Mouse (Mus musculus): ENCODE results near the gene Fras1. TPM values are rescaled to one million over a fixed set of nuclear protein-coding genes. Genes with fewer than 3 reads are reported as not detected.
A peak's percentile ranks its signal among the peaks of the same experiment; 100 is the strongest.

Fras1 gene
- polyA plus RNA-seq, 1 experiment = 9.0 TPM

GRCm38 (mm10) chr5:96402555-96402954 lies 28.8 kb downstream of the Fras1 start:
- no peak for DNase-seq (ENCODE audit: extremely low spot score in 1 of 2, low spot score in 1 of 2)

- DNase-seq (ENCODE audit: extremely low spot score in 1 of 2, low spot score in 1 of 2) = no peak
These were observed 31.5 kb downstream of the Fras1 start for GRCm38 (mm10) chr5:96405139-96405842.

DNA sequence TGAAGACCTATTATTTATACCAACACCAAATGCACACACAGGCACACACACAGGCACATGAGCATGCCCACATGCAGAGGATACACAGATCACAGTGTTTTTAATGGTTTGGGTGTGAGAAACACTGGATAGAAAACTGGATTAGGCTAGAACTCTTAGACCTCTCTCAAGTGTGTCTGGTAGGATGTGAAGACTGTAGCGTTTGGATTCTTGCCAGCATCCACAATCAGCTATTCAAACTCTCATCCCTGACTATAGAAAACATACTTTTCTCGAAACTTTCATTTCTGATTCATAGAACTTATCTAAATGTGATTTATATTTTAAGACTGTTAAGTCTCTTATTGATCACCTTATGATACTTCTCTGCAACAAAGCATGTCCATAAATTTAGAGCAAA lies 34.5 kb downstream of the Fras1 start:
- DNase-seq (ENCODE audit: extremely low spot score in 1 of 2, low spot score in 1 of 2) = no peak

GRCm38 (mm10) chr5:96412754-96413394 lies 39.1 kb downstream of the Fras1 start:
- DNase-seq (ENCODE audit: extremely low spot score in 1 of 2, low spot score in 1 of 2) = no peak

GRCm38 (mm10) chr5:96417121-96417520 lies 43.4 kb downstream of the Fras1 start:
- DNase-seq (ENCODE audit: extremely low spot score in 1 of 2, low spot score in 1 of 2) = peak in 1 of 2 experiments; percentile 15

DNA sequence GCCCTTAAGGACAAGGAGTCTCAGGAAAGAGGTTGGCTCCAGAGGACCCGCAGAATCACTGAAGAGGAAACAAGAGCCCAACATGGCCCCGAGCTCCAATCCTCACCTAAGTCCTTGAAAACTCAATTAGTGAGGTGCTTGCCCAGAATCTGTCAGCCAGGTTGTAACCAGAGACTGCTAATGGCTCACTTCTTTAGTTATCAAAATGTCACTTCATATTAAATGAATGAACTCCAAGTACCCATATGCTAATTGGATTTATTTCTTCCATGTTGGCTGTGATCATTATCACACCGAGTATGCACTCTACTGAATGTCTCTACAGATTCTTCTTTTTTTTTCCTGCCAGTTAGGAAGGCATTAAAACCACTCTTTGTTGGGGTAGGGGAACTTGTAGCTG lies 47.8 kb downstream of the Fras1 start:
- DNase-seq (ENCODE audit: extremely low spot score in 1 of 2, low spot score in 1 of 2) = no peak

DNA sequence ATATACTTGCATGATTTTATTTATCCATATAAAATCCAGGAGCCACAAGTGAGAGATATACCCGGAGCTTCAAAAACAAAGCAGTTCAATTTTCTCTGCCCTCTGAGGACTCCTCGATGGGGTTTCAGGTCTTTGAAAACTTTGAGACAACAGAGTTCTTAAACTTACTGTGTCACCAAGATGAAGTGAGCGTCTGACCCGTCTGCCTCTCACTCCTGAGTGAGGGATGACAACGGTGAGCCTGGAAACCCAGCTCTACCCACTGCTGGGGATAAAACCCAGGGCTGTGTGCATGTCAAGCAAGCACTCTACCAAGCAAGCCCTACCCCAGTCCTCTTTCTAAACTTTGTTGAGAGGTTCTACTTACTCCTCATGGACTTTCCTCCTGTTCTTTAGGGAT lies 49.0 kb downstream of the Fras1 start:
- no peak for DNase-seq (ENCODE audit: extremely low spot score in 1 of 2, low spot score in 1 of 2)

- no peak for DNase-seq (ENCODE audit: extremely low spot score in 1 of 2, low spot score in 1 of 2)
These were observed 51.6 kb downstream of the Fras1 start for GRCm38 (mm10) chr5:96425391-96425790.

DNA sequence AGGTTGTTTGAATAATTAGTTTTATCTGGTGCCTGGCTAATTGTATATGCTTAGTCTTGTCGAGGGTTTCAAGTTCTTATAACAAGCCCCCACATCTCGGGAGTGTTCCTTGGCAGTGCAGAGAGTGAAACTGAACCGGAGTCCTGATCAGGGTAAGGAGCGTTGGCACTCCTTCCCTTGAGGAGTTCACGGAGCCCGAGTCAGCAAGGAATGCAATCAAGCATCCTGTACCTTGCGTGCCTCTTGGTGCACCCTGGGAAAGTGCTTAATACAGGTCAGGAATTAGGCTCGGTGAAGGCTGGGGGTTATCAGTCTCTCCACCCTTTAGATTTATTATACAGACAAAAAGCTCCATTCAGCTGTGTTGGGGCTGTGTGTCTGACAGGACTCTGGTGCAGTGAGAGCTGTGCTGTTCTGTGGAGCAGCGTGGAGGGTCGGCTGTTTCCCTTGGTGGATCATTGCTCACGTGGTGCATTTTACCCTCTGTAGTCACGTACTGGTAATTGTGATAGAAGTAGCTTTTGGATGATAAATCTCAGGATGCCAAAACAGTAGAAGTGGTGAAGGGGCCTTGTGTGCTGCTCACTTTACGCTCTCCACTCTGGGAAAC lies 55.9 kb downstream of the Fras1 start:
- DNase-seq (ENCODE audit: extremely low spot score in 1 of 2, low spot score in 1 of 2) = no peak

DNA sequence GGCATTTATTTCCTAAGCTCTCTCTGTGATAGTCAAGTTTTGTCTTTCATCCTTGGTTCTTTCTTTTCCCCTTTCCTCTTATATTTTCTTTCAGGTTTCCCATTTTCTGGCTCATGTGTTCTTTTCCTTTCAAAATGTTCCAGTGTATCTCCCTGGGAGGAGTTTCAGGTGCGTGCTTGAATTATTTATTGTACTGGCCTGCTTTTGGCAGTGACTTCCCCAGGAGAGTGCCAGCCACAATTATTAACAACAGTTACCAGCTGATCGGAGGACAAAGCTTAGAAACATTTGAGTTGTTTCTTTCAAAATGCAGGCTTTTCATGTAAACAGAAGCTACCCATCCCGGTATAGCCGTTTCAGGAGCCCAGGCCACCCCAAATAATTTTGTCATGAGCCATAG lies 64.1 kb downstream of the Fras1 start:
- no peak for DNase-seq (ENCODE audit: extremely low spot score in 1 of 2, low spot score in 1 of 2)

GRCm38 (mm10) chr5:96439811-96440210 lies 66.1 kb downstream of the Fras1 start:
- no peak for DNase-seq (ENCODE audit: extremely low spot score in 1 of 2, low spot score in 1 of 2)

DNA sequence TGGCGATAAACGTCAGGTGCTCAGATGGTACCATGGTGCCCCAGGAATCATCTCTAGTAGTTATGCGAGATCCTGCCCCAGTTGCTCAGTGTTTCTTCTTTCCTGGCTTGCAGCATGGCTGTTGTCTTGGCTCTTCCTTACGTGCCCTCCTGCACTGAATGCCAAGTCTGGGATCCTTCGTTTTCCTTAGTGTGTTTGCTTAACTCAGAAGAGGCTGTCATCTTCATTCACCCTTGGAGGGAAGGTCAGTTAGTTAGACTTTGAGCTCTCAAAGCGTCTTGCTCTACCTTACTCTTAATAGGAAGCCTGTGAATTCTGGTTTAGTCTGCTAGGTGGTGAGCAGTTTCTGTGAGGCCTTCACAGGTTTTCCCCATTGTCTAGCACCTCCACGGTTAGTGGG lies 73.7 kb downstream of the Fras1 start:
- no peak for DNase-seq (ENCODE audit: extremely low spot score in 1 of 2, low spot score in 1 of 2)

- no peak for DNase-seq (ENCODE audit: extremely low spot score in 1 of 2, low spot score in 1 of 2)
These were observed 78.3 kb downstream of the Fras1 start for GRCm38 (mm10) chr5:96452027-96452426.

GRCm38 (mm10) chr5:96453386-96453785 lies 79.6 kb downstream of the Fras1 start:
- no peak for DNase-seq (ENCODE audit: extremely low spot score in 1 of 2, low spot score in 1 of 2)

GRCm38 (mm10) chr5:96454422-96454821 lies 80.7 kb downstream of the Fras1 start:
- DNase-seq (ENCODE audit: extremely low spot score in 1 of 2, low spot score in 1 of 2) = no peak

GRCm38 (mm10) chr5:96455241-96455640 lies 81.5 kb downstream of the Fras1 start:
- DNase-seq (ENCODE audit: extremely low spot score in 1 of 2, low spot score in 1 of 2) = no peak

GRCm38 (mm10) chr5:96457436-96457958 lies 83.7 kb downstream of the Fras1 start:
- DNase-seq (ENCODE audit: extremely low spot score in 1 of 2, low spot score in 1 of 2) = peak; percentile 25 to 56

DNA sequence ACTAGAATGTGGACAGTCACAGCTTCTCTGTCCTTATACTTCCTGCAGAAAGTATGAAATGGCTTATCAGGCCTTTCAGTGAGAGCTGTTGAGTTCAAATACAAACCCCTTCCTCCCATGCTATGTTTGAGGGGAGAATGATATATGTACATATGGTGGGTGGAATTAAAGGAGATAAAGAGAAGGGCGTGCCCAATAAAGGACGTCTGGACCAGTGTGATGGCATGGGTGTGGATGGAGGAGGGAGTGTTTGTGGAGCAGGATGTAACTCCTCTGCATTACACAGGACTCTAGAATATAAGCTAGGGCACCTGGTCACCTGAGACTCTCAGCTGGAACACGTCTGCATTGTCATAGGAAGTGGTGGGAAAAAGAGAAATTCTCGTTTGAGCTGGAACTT lies 85.8 kb downstream of the Fras1 start:
- DNase-seq (ENCODE audit: extremely low spot score in 1 of 2, low spot score in 1 of 2) = no peak

DNA sequence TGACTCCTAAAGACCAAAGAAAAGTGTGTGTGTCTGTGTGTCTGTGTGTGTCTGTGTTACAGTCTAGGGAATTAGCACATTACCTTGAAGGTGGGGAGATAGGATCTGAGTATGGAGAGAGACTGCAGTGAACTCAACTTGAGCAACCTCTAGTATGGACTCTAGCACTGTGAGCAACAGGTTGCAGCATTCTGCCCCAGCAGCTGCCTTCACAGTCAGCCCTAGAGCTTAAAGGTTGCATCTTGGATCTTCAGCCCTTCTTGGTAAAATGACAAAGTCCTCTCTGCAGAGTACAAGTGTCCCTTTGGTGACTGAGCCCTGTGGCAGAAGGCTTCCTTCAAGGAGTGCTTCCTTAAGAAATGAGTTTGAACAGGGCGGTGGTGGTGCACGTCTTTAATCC lies 88.4 kb downstream of the Fras1 start:
- no peak for DNase-seq (ENCODE audit: extremely low spot score in 1 of 2, low spot score in 1 of 2)

DNA sequence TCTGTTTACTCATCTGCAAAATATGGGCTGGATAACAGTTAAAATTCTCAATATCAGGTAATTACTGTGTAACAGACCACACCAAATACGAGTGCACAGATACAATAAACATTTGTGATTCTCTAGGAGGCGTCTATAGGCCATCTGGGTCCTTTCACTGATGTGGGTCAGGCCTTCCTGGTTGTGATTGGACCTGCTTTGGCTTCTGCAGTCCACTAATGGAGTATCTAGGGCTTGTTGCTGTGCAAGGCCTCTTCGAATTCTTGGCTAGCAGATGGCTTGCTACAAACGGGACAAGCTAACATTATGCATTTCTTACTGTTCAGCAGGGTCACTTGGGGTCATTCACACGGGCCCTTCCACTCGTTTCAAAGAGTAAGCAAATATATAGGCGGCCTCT lies 92.7 kb downstream of the Fras1 start:
- no peak for DNase-seq (ENCODE audit: extremely low spot score in 1 of 2, low spot score in 1 of 2)

DNA sequence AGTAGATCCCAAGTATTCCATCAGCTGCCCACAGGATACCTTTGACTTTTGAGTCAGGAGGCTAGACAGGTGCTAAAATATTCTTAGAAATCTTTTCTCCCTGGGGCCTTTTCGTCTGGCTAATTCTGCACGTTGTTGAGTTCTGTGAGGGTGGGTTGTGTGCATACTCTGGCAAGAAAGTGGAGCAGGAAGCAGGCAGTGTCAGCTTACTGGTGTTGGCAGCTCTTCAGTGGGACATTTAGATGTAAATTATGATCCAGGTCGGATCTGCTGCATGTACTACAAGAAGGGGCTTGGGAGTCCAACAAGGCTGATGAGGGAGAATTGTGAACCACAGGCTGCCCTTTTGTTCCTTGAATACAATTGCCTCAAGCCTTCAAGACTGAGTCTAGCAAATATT lies 98.2 kb downstream of the Fras1 start:
- no peak for DNase-seq (ENCODE audit: extremely low spot score in 1 of 2, low spot score in 1 of 2)

- no peak for DNase-seq (ENCODE audit: extremely low spot score in 1 of 2, low spot score in 1 of 2)
These were observed 101.7 kb downstream of the Fras1 start for GRCm38 (mm10) chr5:96475488-96475887.

Measured in frontal cortex, adult 2 months (tissue).